Mouse (Mus musculus): ENCODE results near the gene Itgb1. TPM values are rescaled to one million over a fixed set of nuclear protein-coding genes. Genes with fewer than 3 reads are reported as not detected.

Gene Itgb1
- polyA plus RNA-seq, 1 experiment from 2014 or later, result 346 TPM

GRCm38 (mm10) chr8:128654365-128655099 is 30.9 kb upstream of the Itgb1 start:
- peak; percentile 94 for ATAC-seq (ENCODE audit: low read depth)

GRCm38 (mm10) chr8:128662144-128662543 is 23.3 kb upstream of the Itgb1 start:
- H3K27ac ChIP-seq (replicated peaks; ENCODE audit: low read depth, low read length), result no peak overlapping the region
- ATAC-seq (ENCODE audit: low read depth) (no peak), DNase-seq (ENCODE audit: low spot score) (no peak)
- H3K9ac ChIP-seq (ENCODE audit: low read depth, low read length), result no peak overlapping the region
- H3K4me3 ChIP-seq (ENCODE audit: low read depth, low read length), result no peak overlapping the region
- peaks cover 8% of the 10 kb centered on the region; the same call in 1 of the 2 replicates for H3K9me3 ChIP-seq (ENCODE audit: control insufficient read depth, low read length)
- H3K4me2 ChIP-seq (ENCODE audit: low read depth, low read length), result no peak overlapping the region
- H3K27me3 ChIP-seq (replicated peaks; ENCODE audit: control insufficient read depth, insufficient read depth, low read length), result no peaks in the 10 kb centered on the region
- no peaks in the 10 kb centered on the region for H3K4me1 ChIP-seq (ENCODE audit: control insufficient read depth, insufficient read depth, low read length)
- 52% methylated on average over 3 of the region's 3 CpGs for WGBS
- no peaks in the 10 kb centered on the region for H3K36me3 ChIP-seq (ENCODE audit: control insufficient read depth, insufficient read depth, low read length)

More at GRCm38 (mm10) chr8:128654365-128655099, 30.9 kb upstream of the Itgb1 start:
- peak; percentile 92 for DNase-seq (ENCODE audit: low spot score)
- H3K27me3 ChIP-seq (replicated peaks; ENCODE audit: control insufficient read depth, insufficient read depth, low read length), result no peaks in the 10 kb centered on the region
- H3K27ac ChIP-seq (replicated peaks; ENCODE audit: low read depth, low read length), result peak overlapping the region; percentile 89
- peak overlapping the region; percentile 66 for H3K4me2 ChIP-seq (ENCODE audit: low read depth, low read length)
- H3K9ac ChIP-seq (ENCODE audit: low read depth, low read length), result peak overlapping the region; percentile 61
- H3K4me1 ChIP-seq (ENCODE audit: control insufficient read depth, insufficient read depth, low read length), result peaks cover 7% of the 10 kb centered on the region
- H3K36me3 ChIP-seq (ENCODE audit: control insufficient read depth, insufficient read depth, low read length), result no peaks in the 10 kb centered on the region
- peaks cover 8% of the 10 kb centered on the region; the same call in 1 of the 2 replicates for H3K9me3 ChIP-seq (ENCODE audit: control insufficient read depth, low read length)
- 3% methylated on average over 16 of the region's 16 CpGs for WGBS
- H3K4me3 ChIP-seq (ENCODE audit: low read depth, low read length), result peak overlapping the region; percentile 31

GRCm38 (mm10) chr8:128662696-128663095 is 22.8 kb upstream of the Itgb1 start:
- H3K9ac ChIP-seq (ENCODE audit: low read depth, low read length), result no peak overlapping the region
- H3K27ac ChIP-seq (replicated peaks; ENCODE audit: low read depth, low read length), result no peak overlapping the region
- no peaks in the 10 kb centered on the region for H3K36me3 ChIP-seq (ENCODE audit: control insufficient read depth, insufficient read depth, low read length)
- peaks cover 8% of the 10 kb centered on the region; the same call in 1 of the 2 replicates for H3K9me3 ChIP-seq (ENCODE audit: control insufficient read depth, low read length)
- 77% methylated on average over 2 of the region's 2 CpGs for WGBS
- no peak for ATAC-seq (ENCODE audit: low read depth)
- H3K27me3 ChIP-seq (replicated peaks; ENCODE audit: control insufficient read depth, insufficient read depth, low read length), result no peaks in the 10 kb centered on the region
- H3K4me2 ChIP-seq (ENCODE audit: low read depth, low read length), result no peak overlapping the region
- no peaks in the 10 kb centered on the region for H3K4me1 ChIP-seq (ENCODE audit: control insufficient read depth, insufficient read depth, low read length)
- H3K4me3 ChIP-seq (ENCODE audit: low read depth, low read length), result no peak overlapping the region
- DNase-seq (ENCODE audit: low spot score), result no peak

GRCm38 (mm10) chr8:128663106-128663505 is 22.3 kb upstream of the Itgb1 start:
- no peak for ATAC-seq (ENCODE audit: low read depth)
- no peak overlapping the region for H3K4me3 ChIP-seq (ENCODE audit: low read depth, low read length)
- H3K4me2 ChIP-seq (ENCODE audit: low read depth, low read length), result no peak overlapping the region
- H3K9me3 ChIP-seq (ENCODE audit: control insufficient read depth, low read length), result peaks cover 4% of the 10 kb centered on the region; the same call in 1 of the 2 replicates
- H3K4me1 ChIP-seq (ENCODE audit: control insufficient read depth, insufficient read depth, low read length), result no peaks in the 10 kb centered on the region
- WGBS, result 61% methylated on average over 2 of the region's 2 CpGs
- no peaks in the 10 kb centered on the region for H3K36me3 ChIP-seq (ENCODE audit: control insufficient read depth, insufficient read depth, low read length)
- no peak overlapping the region for H3K9ac ChIP-seq (ENCODE audit: low read depth, low read length)
- no peaks in the 10 kb centered on the region for H3K27me3 ChIP-seq (replicated peaks; ENCODE audit: control insufficient read depth, insufficient read depth, low read length)
- DNase-seq (ENCODE audit: low spot score), result no peak
- no peak overlapping the region for H3K27ac ChIP-seq (replicated peaks; ENCODE audit: low read depth, low read length)

GRCm38 (mm10) chr8:128666576-128667263 is 18.7 kb upstream of the Itgb1 start:
- Histone ChIP-seq H3K27ac (replicated peaks; ENCODE audit: low read depth, low read length) (no peak overlapping the region), H3K36me3 (ENCODE audit: control insufficient read depth, insufficient read depth, low read length) (no peaks in the 10 kb centered on the region), H3K9ac (ENCODE audit: low read depth, low read length) (no peak overlapping the region), H3K9me3 (ENCODE audit: control insufficient read depth, low read length) (no peaks in the 10 kb centered on the region), H3K27me3 (replicated peaks; ENCODE audit: control insufficient read depth, insufficient read depth, low read length) (no peaks in the 10 kb centered on the region), H3K4me1 (ENCODE audit: control insufficient read depth, insufficient read depth, low read length) (no peaks in the 10 kb centered on the region), H3K4me3 (ENCODE audit: low read depth, low read length) (no peak overlapping the region), H3K4me2 (ENCODE audit: low read depth, low read length) (no peak overlapping the region)
- 79% methylated on average over 4 of the region's 4 CpGs for WGBS
- DNase-seq (ENCODE audit: low spot score) (peak; percentile 20), ATAC-seq (ENCODE audit: low read depth) (no peak)

- no peaks in the 10 kb centered on the region for H3K36me3 ChIP-seq (ENCODE audit: control insufficient read depth, insufficient read depth, low read length)
- WGBS, result 82% methylated on average over 1 of the region's 1 CpGs
- H3K4me2 ChIP-seq (ENCODE audit: low read depth, low read length), result no peak overlapping the region
- no peaks in the 10 kb centered on the region for H3K27me3 ChIP-seq (replicated peaks; ENCODE audit: control insufficient read depth, insufficient read depth, low read length)
- no peak overlapping the region for H3K27ac ChIP-seq (replicated peaks; ENCODE audit: low read depth, low read length)
- ATAC-seq (ENCODE audit: low read depth), result no peak
- no peak for DNase-seq (ENCODE audit: low spot score)
- H3K9ac ChIP-seq (ENCODE audit: low read depth, low read length), result no peak overlapping the region
- no peaks in the 10 kb centered on the region for H3K4me1 ChIP-seq (ENCODE audit: control insufficient read depth, insufficient read depth, low read length)
- no peak overlapping the region for H3K4me3 ChIP-seq (ENCODE audit: low read depth, low read length)
- 0 out of 2 replicates have a peak, but pooled peaks cover 4% of the 10 kb centered on the region for H3K9me3 ChIP-seq (ENCODE audit: control insufficient read depth, low read length)
Measured at GRCm38 (mm10) chr8:128671813-128672212, 13.6 kb upstream of the Itgb1 start.

GRCm38 (mm10) chr8:128672441-128672840 is 13.0 kb upstream of the Itgb1 start:
- no peak overlapping the region for H3K9ac ChIP-seq (ENCODE audit: low read depth, low read length)
- 0 out of 2 replicates have a peak, but pooled peaks cover 4% of the 10 kb centered on the region for H3K9me3 ChIP-seq (ENCODE audit: control insufficient read depth, low read length)
- H3K27me3 ChIP-seq (replicated peaks; ENCODE audit: control insufficient read depth, insufficient read depth, low read length), result no peaks in the 10 kb centered on the region
- WGBS, result 90% methylated on average over 2 of the region's 2 CpGs
- H3K36me3 ChIP-seq (ENCODE audit: control insufficient read depth, insufficient read depth, low read length), result no peaks in the 10 kb centered on the region
- H3K27ac ChIP-seq (replicated peaks; ENCODE audit: low read depth, low read length), result no peak overlapping the region
- H3K4me1 ChIP-seq (ENCODE audit: control insufficient read depth, insufficient read depth, low read length), result no peaks in the 10 kb centered on the region
- H3K4me2 ChIP-seq (ENCODE audit: low read depth, low read length), result no peak overlapping the region
- no peak for ATAC-seq (ENCODE audit: low read depth)
- no peak for DNase-seq (ENCODE audit: low spot score)
- no peak overlapping the region for H3K4me3 ChIP-seq (ENCODE audit: low read depth, low read length)

GRCm38 (mm10) chr8:128672950-128673349 is 12.5 kb upstream of the Itgb1 start:
- no peak overlapping the region for H3K4me2 ChIP-seq (ENCODE audit: low read depth, low read length)
- ATAC-seq (ENCODE audit: low read depth) (no peak), DNase-seq (ENCODE audit: low spot score) (no peak)
- 78% methylated on average over 1 of the region's 1 CpGs for WGBS
- no peaks in the 10 kb centered on the region for H3K27me3 ChIP-seq (replicated peaks; ENCODE audit: control insufficient read depth, insufficient read depth, low read length)
- H3K9ac ChIP-seq (ENCODE audit: low read depth, low read length), result no peak overlapping the region
- H3K36me3 ChIP-seq (ENCODE audit: control insufficient read depth, insufficient read depth, low read length), result no peaks in the 10 kb centered on the region
- no peaks in the 10 kb centered on the region for H3K4me1 ChIP-seq (ENCODE audit: control insufficient read depth, insufficient read depth, low read length)
- no peak overlapping the region for H3K27ac ChIP-seq (replicated peaks; ENCODE audit: low read depth, low read length)
- no peak overlapping the region for H3K4me3 ChIP-seq (ENCODE audit: low read depth, low read length)
- 0 out of 2 replicates have a peak, but pooled peaks cover 4% of the 10 kb centered on the region for H3K9me3 ChIP-seq (ENCODE audit: control insufficient read depth, low read length)

Data from embryonic facial prominence, embryonic 14.5 days (tissue).